Mouse (Mus musculus) induced T-regulatory cell, adult 2 months (primary cell): Measurements from ENCODE around the gene Tcf20.

Experiments used
- DNase-seq: peaks from one replicate; pipeline ENCODE4 v3.0.0-alpha.2; 2012; ENCODE audit warnings: low read depth

Tcf20 gene

DNA sequence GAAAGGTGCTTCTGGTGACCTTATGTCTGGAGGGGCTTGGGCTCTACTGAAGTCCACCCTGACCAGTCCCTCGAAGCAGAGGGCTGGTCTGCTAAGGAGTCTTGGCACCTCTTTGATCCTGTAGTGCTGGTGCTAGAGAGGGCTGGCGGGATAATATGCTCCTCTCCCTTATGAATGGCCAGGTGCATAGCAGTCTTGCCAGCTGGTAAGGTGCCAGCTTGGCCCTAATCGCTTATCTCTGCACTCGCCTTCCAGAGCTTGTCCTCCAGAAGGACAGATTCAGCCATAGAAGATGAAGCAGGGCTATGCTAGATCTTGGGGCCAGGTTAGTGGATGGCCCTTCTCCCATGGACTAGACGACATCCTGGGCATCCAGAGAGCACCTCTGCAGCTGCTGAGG lies 64.1 kb downstream of the Tcf20 start:
- no peak for DNase-seq

DNA sequence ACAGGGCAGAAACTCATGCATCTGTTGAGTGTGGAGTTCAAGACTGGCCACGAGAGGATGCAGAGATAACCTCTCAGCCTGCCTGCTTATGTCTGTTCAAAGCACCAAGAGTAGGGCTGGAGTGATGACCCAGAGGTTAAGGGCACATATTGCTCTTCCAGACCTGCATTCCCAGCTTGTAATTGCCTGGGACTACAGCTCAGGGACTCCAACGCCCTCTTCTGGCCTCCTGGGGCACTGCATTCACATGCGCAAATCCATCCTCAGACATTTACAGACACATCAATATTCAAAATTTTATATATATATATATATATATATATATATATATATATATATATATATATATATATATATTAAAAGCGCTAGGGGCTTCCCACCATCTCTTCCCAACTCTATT lies 64.9 kb downstream of the Tcf20 start:
- peak; percentile 30 for DNase-seq

DNA sequence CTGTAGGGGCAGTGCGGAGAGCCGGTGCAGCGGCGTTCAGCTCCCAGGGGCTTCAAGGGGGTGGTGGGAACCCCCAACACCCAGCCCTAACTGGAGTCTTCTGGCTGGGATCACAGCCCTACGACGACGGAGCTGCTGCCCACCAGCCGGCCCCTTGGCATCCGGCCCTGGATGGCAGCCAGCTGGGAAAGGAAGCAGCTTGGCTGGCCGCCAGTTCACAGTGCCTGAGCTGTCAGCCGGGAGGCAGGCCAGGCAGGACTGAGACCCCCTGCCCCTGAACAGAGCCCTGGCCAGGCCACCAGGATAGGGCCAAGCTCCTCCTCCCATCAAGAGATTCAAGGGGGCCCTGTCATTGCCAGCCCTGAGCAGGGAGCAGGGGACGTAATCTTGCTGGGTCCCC lies 65.6 kb downstream of the Tcf20 start:
- no peak for DNase-seq

DNA sequence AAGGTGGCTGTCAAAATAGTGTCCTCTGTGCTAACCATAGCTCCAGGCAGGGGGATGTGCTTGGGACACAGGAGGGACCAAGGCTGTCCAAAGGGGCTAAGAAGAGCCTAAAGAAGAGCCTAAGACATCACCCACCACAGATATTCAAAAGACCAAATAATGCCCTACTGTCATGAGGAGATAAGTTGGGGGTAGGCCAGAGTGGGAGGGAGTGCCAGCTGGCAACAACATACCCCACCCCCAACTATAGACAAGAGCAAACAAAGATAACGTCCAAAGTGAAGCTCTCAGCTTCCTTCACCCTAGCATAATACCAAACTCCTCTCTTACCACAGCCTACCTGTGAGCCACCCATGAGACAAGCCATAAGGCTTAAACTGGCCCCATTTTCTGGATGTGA lies 66.1 kb downstream of the Tcf20 start:
- DNase-seq: no peak

DNA sequence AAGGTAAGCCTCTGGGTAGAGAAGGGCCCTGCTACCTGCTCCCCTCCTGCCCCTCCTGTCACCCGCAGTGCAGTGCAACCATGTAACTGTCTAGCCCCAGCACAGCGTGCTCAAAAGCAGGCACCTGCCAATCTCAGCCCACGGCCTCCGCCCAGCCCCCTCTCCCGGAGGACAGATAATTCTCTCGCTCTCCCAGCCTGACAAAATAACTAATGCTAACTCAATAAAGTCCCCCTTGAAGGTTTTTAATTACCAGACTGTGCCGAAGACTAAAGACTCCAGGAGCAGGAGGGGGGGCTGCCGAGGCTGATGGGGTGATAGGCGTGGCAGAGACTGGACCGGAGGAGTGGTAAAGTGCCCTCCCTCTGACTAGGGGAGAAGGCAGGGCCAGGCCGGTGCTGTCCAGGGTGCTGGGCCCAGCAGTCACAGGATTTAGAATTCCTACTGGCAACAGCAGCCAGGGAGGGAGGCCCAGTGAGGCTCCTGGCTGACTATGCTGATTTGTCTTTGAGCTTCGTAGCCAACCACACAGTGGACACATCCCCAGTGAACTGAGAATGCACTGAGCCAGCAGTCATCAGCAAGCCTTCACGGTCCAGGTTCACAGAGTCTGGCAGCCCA lies 66.7 kb downstream of the Tcf20 start:
- no peak for DNase-seq

DNA sequence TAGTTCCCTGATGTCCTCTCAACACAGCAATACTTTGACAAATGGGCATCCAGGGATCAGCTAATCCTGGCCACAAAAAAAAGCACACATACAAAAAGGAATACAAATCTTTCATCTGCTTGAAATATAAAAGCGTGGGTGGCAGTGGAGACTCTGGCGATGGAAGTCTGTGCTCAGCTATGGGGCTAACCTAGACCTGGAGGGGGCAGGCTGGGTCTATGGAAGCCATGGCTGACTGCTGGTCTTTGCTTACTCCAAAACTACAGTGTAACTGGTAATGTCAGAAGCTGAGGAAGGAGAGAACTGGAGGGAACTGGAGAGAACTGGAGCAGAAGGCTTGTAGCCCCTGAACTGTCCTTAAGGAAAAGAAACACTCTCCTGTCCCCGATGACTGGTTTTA lies 69.7 kb downstream of the Tcf20 start:
- no peak for DNase-seq

DNA sequence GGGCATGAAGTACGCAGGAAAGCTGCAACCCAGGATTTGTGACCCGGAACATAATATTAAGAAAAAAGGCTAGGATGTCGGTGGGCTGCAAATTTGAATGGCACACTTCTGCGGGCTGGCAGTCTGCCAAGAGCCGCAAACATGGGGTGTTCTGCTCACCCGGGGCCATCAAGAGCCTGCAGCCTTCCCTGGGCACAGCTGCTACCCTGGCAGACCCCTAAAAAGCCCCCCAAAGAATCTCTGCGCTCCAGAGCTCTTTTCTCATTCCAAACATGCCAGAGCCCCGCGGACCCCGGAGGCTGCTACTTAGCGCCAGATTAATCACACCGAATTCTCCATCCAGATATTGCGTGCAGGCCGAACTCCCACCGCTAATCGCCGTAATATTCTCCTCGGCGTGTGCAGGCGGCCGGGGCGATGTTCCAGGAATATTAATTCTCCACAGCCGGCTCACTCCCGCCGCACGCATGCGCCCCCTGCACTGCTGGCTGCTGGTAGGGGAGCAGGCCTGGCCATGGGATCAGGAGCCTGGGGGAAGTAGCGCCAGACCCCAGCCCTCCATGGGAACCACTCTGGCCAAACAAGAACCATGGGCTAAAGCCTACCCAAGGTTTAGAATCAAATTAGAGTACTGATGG lies 70.3 kb downstream of the Tcf20 start:
- DNase-seq: no peak

DNA sequence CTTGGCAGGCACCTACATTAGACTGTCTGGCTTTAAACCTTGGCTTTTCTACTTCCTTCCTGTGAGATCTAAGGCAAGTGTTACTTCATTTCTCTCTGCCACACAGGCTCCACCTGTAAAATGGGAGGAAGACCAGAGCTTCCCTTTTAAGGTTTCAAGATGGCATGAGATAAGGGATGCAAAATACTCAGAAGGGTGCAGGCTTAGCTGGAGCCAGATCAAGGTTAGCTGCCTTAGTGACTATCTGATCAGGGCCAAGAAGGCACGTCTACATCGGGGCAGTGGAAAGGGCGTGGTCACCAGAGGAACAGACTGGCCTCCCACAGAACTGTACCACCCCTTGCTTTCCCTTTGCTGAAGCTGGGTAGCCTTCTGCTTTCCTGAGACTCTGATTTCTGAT lies 73.2 kb downstream of the Tcf20 start:
- DNase-seq: peak; percentile 71

DNA sequence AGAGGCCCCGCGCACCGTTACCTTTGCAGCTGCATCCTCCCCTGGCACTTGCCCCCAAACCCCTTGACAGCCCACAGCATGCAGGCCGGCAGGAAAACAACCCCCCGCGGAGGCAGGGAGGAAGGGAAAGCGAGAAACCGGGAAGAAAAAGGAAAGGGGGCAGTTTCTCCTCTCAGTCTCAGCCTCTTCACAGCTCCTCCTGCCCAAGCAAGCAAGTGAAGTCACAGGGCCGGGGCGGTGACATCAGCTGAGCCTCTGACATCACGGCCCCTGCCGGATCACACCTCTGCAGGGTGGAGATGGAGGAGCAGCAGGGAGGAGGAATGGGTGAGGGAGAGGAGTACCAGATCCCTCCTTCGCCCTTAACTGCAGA lies 75.7 kb downstream of the Tcf20 start:
- peak; percentile 56 for DNase-seq

DNA sequence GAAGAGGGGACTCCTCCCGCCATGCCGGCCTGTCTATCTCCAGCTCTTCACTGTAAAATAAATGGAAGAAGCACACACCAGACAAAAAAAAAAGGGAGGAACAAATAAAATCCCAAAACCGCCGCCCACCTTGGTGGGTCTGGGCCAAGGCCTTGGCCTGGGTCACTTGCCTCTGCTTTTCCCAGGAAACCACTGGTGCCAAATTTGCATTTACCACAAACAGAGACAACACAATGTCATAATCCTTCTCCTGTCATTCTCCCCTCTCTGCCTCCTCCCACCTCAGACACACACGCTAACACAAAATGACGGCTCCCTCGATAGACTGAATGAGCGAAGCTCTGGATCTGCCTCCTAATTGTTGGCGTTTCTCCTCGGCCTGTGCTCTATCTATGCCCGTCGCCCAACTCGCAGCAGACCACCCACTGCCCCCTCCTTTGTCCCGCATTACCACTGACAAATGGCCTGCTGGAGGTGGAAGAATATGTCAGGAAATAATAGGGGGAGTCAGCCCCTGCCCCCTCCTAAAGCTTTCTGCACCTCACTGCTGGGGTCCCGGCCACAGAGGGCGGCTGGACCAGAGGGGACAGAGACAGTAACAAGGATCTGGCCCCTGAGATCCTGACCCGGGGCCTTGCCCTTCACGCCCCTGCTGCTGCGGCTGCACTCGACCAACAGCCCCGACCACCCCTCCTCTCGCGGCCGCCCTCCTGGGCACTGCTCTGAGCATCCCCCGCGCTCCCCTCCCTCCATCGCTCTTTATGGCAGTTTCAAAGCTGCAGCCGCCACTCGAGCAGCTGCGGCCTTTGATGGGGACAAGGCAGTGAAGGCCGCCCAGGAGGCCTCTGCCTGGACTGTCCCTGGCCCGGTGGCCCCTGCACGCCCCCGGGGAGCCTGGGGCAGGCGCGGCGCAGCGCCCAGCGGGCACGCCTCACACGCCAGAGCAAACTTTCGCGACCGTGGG lies 76.4 kb downstream of the Tcf20 start:
- no peak for DNase-seq

DNA sequence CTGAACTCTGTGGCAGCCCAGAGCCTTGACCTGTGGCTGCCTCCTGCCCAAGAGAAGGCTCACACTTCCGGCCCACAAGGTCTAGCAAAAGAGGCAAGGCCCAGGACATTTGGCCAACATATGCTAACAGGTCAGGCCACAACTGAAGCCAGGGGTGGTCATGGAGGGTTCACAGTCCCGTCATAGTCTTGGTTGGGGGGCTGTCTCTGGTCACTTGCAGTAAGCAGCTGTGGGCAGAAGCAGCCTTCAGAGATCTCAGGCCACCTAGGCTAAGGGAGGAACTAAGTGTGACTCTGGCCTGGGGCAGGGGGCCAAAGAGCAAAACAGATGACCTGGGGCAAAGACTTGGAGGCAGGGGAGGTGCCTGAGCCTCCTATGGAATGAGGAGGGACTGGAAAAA lies 77.1 kb downstream of the Tcf20 start:
- no peak for DNase-seq

DNA sequence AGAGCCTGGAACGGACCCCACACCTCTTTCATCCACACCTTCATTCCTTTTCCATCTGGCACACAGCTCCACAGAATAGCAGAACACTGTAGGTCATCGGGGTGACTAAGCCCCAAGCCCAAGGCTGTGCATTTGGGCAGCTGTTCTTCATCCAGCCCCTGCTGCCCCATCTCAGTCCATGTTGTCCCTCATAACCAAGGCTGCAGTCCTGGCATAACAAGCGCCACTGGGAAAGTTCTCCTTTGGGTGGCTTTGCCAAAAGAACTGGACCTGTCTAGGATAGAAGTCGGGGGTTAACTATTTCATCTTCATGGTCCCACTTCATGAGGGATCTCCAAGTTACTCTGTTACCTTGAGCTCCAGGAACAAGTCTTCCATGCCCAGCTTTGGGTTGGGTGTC lies 77.9 kb downstream of the Tcf20 start:
- DNase-seq: no peak

DNA sequence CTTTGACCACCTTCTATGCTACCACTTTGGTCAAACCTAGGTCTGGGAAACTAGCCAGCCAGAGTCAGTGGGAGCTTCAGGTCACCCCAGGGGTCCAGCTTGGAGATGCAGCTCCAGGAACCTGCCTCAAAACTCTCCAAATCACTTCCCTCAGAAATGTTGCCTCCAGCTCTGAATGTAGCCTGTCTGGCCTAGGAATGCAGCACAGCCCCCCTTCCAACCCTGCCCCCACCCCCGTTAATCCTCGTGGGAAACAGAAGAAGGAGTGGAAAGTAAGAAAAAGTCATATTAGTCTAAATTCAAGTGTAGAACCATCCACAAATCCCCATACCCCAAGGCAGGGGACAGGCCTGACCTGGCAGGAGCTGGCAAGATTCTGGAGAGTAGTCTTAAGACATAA lies 79.2 kb downstream of the Tcf20 start:
- no peak for DNase-seq

DNA sequence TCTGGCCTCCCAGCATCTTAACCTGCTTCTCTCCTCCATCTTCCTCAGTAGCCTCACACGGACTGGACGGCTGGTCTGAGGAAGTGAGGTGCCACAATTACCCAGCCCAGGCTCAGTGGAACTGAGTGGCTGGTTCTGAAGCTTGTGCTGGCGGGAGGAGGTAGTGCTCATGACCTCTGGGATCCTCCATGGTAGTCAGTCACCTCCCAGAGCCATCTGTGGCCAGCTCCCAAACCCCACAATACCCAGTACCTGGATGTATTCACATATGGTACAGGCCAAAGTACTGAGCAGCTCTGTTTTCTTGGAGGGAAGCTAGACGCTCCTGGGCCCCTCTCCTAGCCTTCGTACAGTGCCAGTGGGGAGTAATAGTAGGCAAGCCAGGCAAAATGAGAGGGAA lies 80.4 kb downstream of the Tcf20 start:
- DNase-seq: no peak

DNA sequence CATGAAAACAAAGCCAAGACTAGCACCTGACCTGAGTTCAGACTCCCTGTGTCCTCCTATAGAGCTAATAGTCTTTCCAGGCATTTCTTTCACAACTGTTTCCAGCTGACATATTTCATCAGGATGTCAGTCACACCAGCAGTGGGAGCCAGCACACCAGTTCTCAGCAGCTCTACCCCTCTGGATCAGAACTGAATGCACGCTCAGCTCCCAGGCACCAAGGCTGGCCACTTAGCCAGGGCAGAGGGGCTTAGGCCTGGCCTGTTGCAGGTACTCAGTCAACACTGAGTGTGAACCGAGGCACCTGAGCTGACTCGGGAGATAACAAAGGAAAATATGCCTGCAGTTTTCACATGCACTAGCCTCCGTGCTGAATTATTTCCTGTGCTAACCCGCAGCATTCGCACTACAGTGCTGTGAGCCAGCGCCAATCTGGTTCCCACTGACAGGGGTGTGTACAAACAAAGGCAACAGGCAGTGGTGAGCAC lies 81.1 kb downstream of the Tcf20 start:
- DNase-seq: no peak

DNA sequence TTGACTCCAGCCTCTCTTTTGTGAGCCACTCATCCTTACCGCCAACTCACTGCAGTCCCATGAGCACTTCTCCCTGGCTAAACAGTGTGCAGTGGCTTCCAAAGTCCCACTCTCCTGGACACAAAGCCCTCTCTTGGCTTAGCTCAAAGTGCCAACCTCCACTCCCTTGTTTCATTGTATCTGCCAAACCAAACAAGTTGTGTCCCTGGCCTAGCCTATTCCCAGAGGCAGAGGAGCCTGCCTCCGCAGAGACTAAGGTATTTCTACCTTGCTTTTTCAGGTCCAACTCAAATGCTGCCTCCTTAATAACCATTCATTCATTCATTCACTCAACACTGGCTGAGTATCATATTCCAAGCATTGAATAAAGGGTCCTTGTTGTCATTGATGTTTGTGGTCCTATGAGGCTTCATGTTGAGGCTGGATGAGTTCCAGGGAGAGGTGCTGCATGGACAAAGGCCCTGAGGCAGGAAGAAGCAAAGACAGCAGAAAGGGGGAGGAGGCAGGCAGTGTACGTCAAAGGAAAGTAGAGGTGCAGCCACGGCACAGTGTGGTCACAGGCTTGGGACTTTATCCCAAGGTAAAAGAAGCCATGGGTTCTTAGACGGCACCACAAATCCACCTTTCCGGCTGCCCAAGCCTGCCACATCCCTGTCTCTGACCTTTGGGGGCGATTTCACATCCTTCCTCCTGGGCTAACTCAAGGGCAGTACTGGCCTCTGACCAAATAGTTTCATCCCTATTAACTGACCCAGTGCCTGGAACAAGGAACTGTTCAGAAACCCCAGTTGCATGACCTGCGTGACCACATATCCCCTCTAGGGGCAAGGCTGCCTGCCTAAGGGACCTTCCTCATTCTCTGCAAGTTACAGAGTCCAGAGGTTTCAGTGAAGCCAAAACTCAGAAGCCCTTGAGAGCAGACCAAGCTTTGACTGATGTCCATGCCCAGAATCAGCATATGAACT lies 82.0 kb downstream of the Tcf20 start:
- no peak for DNase-seq

DNA sequence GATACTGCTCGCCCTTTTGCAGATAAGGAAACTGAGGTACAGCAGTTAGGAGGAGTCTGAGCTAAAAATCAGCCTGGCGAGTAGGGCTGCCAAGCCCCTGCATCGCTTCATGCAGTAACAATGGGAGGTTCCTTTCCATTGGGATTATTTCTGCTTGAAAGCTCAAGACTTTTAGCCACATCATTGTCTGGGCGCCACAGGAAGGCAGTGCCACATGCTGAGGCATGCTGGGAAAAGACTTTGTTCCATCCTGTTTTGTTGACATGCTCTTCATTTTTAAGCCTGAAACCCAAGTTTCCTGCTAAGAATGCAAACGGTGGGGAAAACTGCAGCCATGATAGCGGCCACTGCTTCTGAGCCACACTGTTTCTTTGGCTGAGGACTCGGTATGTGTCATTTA lies 83.1 kb downstream of the Tcf20 start:
- DNase-seq: no peak

DNA sequence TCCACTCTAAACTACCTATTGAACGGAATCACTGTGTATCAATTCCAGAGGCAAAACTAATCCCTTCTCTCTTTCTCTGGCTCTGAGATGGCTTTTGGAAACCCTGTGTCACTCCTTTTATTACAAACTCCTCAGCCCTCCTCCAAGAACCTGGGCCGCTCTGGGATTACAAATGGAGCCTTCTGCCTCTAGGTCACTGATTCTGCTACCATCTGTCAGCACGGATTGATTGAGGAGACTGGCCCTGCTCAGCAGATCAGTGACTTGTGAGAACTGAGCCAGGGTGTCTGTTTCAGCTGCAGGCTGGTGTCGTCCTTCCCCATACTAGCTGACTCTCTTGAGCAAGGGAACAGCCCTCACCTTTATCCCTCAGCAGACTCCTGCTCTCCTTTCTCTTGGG lies 85.2 kb downstream of the Tcf20 start:
- DNase-seq: no peak

DNA sequence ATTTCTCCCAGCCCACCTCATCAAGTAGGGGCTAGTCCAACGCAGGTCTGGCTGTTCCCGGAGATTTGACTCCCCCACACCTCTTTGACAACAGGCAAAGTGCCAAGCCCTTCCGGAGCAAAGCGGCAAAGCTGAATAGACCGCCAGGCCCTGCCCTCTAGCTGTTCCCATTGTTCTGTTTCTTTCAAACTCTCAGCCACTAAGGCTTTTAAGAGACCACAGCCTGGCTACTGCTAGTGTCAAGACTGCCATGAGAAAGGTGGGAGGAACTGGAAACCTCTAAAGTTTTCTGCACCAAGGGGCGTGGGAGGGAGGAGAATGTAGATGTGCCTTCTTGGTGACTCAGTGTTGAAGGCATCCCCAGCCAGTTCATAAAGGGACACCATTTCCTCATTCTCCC lies 86.4 kb downstream of the Tcf20 start:
- no peak for DNase-seq

DNA sequence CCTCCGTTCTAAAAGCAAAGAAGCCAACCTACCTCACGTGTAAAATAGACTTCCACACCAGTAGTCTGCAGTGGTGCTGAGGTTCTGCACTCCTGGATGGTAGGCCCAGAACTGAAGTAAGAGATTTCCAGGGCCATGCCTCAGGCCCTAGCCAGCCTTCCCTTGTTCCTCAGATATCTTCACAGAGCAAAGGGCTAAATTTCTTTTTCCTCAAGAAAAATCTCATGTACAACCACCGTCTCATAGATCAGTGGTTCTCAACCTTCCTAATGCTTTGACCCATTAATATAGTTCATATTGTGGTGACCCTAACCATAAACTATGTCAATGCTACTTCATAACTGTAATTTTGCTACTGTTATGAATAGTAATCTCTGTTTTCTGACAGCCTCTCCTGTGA lies 87.3 kb downstream of the Tcf20 start:
- no peak for DNase-seq

DNA sequence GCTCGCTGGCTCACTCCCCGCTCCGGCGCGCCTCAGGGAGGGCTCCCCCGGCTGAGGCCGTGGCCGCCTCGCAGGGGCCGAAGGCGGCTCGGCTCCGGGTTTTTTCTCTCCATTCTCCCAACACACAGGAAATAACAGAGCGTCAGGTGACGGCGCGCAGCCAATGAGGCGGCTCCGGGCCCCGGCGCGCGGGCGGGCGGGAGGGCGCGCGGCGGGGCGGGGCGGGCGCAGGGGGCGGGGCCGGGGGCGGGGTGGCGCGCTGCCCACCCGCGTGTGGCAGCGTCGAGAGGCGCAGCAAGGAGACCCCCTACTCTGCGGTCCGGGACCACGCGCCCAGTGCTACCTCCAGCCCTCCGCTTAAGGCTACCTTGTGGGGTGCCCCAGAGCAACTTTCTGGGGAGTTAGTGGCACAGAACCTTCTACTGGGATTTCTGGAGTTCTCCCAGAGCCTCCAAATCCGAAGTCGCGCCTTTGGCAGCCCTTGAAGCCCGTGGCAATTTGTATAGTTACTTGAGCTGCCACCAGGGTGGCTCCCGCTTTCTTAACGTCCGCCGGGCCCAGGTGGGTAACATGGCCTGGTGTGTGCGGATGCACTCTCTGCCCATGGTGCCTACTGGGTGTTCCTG lies 87.9 kb downstream of the Tcf20 start:
- DNase-seq: peak; percentile 88
